Mouse (Mus musculus) megakaryocyte, embryonic 14.5 days (primary cell): Measurements from ENCODE around the gene Creb5.

Experiments
- FLI1 ChIP-seq: IDR thresholded peaks from 2 replicates; pipeline ENCODE4 v1.6.1; 2012; ENCODE audit warnings: low read length, inconsistent platforms, mixed read lengths
- GATA1 ChIP-seq: IDR thresholded peaks from 3 replicates; pipeline ENCODE4 v1.6.1; 2012; ENCODE audit warnings: mixed read lengths, low read length, inconsistent platforms, borderline replicate concordance

- TF ChIP-seq GATA1 (no peak), FLI1 (no peak)
These were observed 339.0 kb downstream of the Creb5 start for GRCm38 (mm10) chr6:53626044-53626443.
